Mouse (Mus musculus) right cerebral cortex, adult 2 months (tissue): ENCODE measurements around the gene Gjd3.
"Not testable (repeated sequence)": the region's sequence is repeated elsewhere in the genome, so short reads cannot be mapped to it uniquely, and the experiment has no call there.

Experiments
- DNase-seq, 2 experiments: peaks; one replicate each; pipeline ENCODE4 v3.0.0; 2021 to 2022; ENCODE audit warnings: low spot score in 2 of 2

Gene Gjd3

DNA sequence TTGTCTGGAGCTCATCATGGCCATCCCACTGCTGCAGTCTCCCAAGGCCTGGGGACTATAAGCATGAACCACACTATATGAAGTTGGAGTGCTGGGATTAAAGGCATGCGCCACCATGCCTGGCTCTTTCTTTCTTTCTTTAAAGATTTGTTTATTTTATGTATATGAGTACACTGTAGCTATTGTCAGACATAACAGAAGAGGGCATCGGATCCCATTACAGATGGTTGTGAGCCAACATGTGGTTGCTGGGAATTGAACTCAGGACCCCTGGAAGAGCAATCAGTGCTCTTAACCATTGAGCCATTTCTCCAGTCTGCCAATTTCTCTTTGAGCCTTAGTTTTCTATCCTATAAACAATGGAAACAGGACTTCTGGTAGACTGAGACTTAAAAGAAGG lies 49.0 kb downstream of the Gjd3 start:
- DNase-seq, result not testable (repeated sequence)

DNA sequence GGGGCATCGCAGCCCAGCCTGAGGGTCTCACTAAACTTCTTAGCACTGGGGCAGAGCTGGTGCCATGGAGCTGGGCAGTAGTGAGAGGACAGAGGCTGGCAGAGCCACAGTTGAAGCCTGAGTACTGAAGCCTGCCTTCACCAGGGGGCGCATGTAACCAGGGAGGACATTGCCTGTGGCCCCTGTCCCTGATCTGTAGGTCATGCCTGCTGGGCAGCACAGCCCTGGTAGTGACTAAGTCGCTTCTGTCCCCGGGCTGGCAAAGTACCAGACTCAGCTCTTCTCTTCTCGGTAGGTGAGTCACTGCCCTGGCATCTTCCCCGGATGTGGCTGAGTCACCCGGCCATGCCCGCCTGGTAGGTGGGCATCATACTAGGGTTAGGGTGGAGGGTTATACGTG lies 49.7 kb downstream of the Gjd3 start:
- peak; percentile 74 to 79 for DNase-seq

DNA sequence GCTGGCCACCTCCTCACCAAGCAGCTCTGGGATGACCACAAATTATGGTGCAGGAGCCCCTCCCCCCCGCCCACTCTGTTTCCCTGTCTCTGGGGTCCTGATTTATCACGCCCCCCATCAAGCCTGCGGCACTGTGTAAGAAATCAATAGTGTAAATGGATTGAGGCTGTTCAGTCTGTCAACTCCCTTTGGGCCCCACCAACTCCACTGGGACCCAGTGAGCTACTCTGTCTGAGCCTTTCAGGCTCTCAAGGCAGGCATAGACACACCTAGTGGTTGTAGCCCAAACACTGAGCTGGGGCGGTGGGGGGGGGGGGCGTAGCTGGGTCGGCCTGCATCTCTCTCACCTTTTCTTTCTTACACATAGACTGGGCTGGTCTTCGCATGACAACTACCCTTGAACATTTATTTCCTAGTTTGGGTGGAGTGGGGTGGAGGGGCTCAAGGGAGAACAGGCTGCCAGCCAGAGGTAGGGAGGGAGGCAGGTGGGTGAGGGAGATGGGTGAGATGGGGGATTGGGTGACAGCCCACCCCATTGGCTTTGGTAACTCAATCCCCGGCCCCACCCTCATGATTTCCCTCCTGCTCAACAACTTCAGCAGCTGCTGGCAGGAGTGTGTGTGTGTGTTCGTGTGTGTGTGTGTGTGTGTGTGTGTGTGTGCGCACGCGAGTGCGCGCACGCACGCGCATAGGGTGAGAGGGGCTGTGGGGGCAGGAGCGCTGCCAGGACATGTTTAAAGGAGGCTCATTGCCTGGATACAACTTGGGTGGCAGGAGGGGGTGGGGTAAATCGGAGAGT lies 50.3 kb downstream of the Gjd3 start:
- DNase-seq, result no peak
